Comparison of ENCODE assay signal across 9 mouse cellular contexts in genomic region chr2:161185122-161185521, GRCm38 (mm10).
DNase-seq lines count a peak whose midpoint lies in the region; ATAC-seq and TF ChIP-seq lines count a peak whose summit lies in the region.
"Had no signal": no experiment of that assay in that cellular context is flagged by ENCODE, and none has a peak within 500 bp of the region (broad histone marks: within the 10 kb centered on the region; RNA-seq: fewer than 3 reads in every experiment).

No protein-coding gene starts in this region.

- no peak for TF ChIP-seq POLR2A in cortical plate, adult 2 months (IDR thresholded peaks at IDR 0.05; ENCODE audit: extremely low read depth, insufficient read depth, low read length)

- no peaks in the 10 kb centered on the region for H3K36me3 ChIP-seq in hindbrain, postnatal 0 days (ENCODE audit: insufficient read depth, low read length)
- no peaks in the 10 kb centered on the region for H3K36me3 ChIP-seq in hindbrain, embryonic 12.5 days
- no peaks in the 10 kb centered on the region for H3K36me3 ChIP-seq in E14TG2a.4 (ENCODE audit: insufficient read depth, low read length)

- H3K4me2 ChIP-seq in hindbrain, postnatal 0 days (ENCODE audit: low read depth, low read length): no peak overlapping the region
- H3K4me2 ChIP-seq in hindbrain, embryonic 12.5 days (replicated peaks): no peak overlapping the region

- no peaks in the 10 kb centered on the region for H3K27me3 ChIP-seq in hindbrain, postnatal 0 days (ENCODE audit: insufficient read depth, low read length)
- no peaks in the 10 kb centered on the region for H3K27me3 ChIP-seq in hindbrain, embryonic 12.5 days
- peaks cover 50% of the 10 kb centered on the region for H3K27me3 ChIP-seq in E14TG2a.4 (ENCODE audit: insufficient read depth, low read length)

- no peak overlapping the region for H3K4me3 ChIP-seq in hindbrain, postnatal 0 days (ENCODE audit: low read length)
- no peak overlapping the region for H3K4me3 ChIP-seq in hindbrain, embryonic 12.5 days
- H3K4me3 ChIP-seq in E14TG2a.4 (replicated peaks; ENCODE audit: low read length): no peak overlapping the region
- no peak overlapping the region for H3K4me3 ChIP-seq in cortical plate, adult 2 months (ENCODE audit: insufficient read depth, low read length)

- H3K4me1 ChIP-seq in hindbrain, postnatal 0 days (ENCODE audit: insufficient read depth, low read length): no peaks in the 10 kb centered on the region
- no peaks in the 10 kb centered on the region for H3K4me1 ChIP-seq in hindbrain, embryonic 12.5 days
- H3K4me1 ChIP-seq in E14TG2a.4 (replicated peaks; ENCODE audit: low read depth, low read length): peaks cover 25% of the 10 kb centered on the region
- H3K4me1 ChIP-seq in cortical plate, adult 2 months (ENCODE audit: control insufficient read depth, insufficient read depth, low read length): no peaks in the 10 kb centered on the region

- no peak overlapping the region for H3K9ac ChIP-seq in hindbrain, postnatal 0 days (replicated peaks; ENCODE audit: low read length)
- H3K9ac ChIP-seq in hindbrain, embryonic 12.5 days: no peak overlapping the region

- peak; percentile 87 for TF ChIP-seq CTCF in hindbrain, postnatal 0 days (IDR thresholded peaks at IDR 0.05; ENCODE audit: low read depth)
- peak; percentile 97 for TF ChIP-seq CTCF in E14TG2a.4 (conservative IDR thresholded peaks at IDR 0.05; ENCODE audit: low read length)
- TF ChIP-seq CTCF in cortical plate, adult 2 months (IDR thresholded peaks at IDR 0.05; ENCODE audit: extremely low read depth, insufficient read depth, low read length): peak; percentile 60

- no peak for ATAC-seq in hindbrain, postnatal 0 days
- ATAC-seq in hindbrain, embryonic 12.5 days (ENCODE audit: low FRiP score): no peak

- no peaks in the 10 kb centered on the region for H3K9me3 ChIP-seq in hindbrain, postnatal 0 days (ENCODE audit: low read length)
- H3K9me3 ChIP-seq in hindbrain, embryonic 12.5 days (replicated peaks): no peaks in the 10 kb centered on the region
- peaks cover 11% of the 10 kb centered on the region; the same call in 1 of the 2 replicates for H3K9me3 ChIP-seq in E14TG2a.4 (ENCODE audit: low read length)

- H3K27ac ChIP-seq in hindbrain, postnatal 0 days: no peak overlapping the region
- H3K27ac ChIP-seq in hindbrain, embryonic 12.5 days: no peak overlapping the region
- H3K27ac ChIP-seq in cortical plate, adult 2 months (ENCODE audit: insufficient read depth, low read length): no peak overlapping the region

- DNase-seq in hindbrain, postnatal 0 days (ENCODE audit: low spot score): peak; percentile 61
- DNase-seq in 3134 (ENCODE audit: extremely low read depth, insufficient read length, low spot score): peak; percentile 9
- DNase-seq in right cerebral cortex, postnatal 10 days (ENCODE audit: low spot score in 2 of 2): no peak
- no peak for DNase-seq in adrenal gland, postnatal 10 days
- DNase-seq in B cell, adult 2 months: no peak
- DNase-seq: cerebellum, postnatal 25 days had no signal

Comparison
In these comparisons a context has a peak if more than half of its experiments do, and no peak if none do; other contexts are left out.
1. DNase-seq: peak in hindbrain, postnatal 0 days (single experiment) and 3134 (single experiment); none in right cerebral cortex, postnatal 10 days (0 of 2), adrenal gland, postnatal 10 days (single experiment) and B cell, adult 2 months (0 of 2).
2. Peak in every context shown above with its lines, with median percentiles within 50 percentile points of each other: CTCF ChIP-seq.